Mouse (Mus musculus) layer of hippocampus, postnatal 14 days (tissue): ENCODE results near the gene Cdr2l. TPM values are rescaled to one million over a fixed set of nuclear protein-coding genes. Genes with fewer than 3 reads are reported as not detected.
A peak's percentile ranks its signal among the peaks of the same experiment; 100 is the strongest.

Experiments
- DNase-seq, 2 experiments: peaks; one replicate each; pipeline ENCODE4 v3.0.0; 2021 to 2022; ENCODE audit warnings: low spot score in 2 of 2, mixed read lengths in 1 of 2
- total RNA-seq, 2 experiments: library from RNA; stranded (reverse); gene quantifications; 2 replicates each; pipeline ENCODE4 v1.2.3; 2021

Gene Cdr2l
- total RNA-seq, 2 experiments from 2014 or later, result 18.6 to 21.3 TPM

GRCm38 (mm10) chr11:115403338-115404124 is 21.8 kb downstream of the Cdr2l start, which contains the start of gene Mrpl58:
Gene Mrpl58 (plus strand): TSS chr11:115403752.
- DNase-seq, result peak; percentile 88 to 92

GRCm38 (mm10) chr11:115405723-115406122 is 24.0 kb downstream of the Cdr2l start:
- DNase-seq, result no peak

DNA sequence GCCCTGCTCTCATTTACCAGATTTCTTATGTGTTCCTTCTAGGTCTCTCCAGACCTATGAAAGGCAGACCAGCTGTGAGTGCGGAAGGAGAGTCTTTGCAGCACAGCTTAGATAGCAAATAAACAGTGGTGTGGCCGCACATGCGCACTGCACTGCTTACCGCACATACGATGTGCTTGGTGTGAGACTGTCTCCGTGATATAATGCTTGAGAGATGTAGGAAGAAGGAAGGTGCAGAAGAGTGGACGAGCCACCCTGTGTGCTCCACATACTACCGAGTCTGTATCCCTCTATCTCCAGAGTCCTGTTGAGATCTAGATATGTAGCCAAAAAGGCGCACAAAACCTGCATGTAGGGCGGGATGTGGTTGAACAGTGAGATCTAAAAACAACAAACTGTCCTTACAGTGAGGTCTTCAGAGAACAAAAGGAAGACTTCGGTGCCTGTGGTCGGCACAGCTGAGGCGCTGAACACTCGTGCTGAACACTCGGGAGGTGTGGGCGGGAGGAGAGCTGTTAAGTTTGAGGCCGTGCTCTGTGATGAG is 25.2 kb downstream of the Cdr2l start:
- DNase-seq, result no peak

- no peak for DNase-seq
These were observed 26.7 kb downstream of the Cdr2l start for GRCm38 (mm10) chr11:115408266-115408920.

GRCm38 (mm10) chr11:115409556-115409955 is 27.8 kb downstream of the Cdr2l start:
- DNase-seq, result no peak

DNA sequence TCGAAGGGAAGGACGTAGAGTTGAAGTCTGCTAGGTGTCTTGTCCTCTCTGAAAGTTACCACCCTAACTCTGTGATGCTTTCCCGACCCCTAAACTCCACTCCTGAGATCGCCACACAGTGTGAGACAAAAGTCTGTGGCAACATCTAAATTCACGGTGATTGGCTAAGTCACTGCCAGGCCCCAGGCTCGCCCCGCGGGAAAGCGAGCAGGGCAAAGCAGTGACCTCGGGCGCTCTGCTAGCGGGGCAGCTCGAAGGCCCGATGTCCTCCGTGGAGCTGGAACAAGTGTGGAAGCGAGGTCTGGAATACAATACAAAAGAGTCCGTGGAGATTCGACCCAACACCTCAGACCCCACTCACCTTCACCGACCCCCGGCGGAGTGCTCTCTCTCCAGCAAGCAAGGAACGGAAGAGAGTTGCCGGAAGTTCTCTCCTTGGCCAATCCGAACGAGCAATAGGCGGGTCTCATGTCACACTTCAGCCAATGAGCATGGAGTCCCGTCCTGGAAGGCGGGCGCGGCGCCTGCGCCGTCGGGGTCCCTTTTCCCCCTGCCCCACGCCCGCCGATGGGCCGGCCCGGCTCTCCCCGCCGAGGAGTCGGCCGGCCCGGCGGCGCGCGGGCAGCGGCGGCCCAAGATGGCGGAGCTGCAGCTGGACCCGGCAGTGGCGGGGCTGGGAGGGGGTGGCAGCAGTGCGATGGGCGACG is 38.0 kb downstream of the Cdr2l start, which contains the start of the genes Atp5h and Kctd2:
Atp5h (minus strand) TSS at position 432 of the 707 bp plus-strand sequence.
Kctd2 (plus strand) TSS at position 598 of the 707 bp plus-strand sequence.
- DNase-seq, result peak; percentile 91 to 97

DNA sequence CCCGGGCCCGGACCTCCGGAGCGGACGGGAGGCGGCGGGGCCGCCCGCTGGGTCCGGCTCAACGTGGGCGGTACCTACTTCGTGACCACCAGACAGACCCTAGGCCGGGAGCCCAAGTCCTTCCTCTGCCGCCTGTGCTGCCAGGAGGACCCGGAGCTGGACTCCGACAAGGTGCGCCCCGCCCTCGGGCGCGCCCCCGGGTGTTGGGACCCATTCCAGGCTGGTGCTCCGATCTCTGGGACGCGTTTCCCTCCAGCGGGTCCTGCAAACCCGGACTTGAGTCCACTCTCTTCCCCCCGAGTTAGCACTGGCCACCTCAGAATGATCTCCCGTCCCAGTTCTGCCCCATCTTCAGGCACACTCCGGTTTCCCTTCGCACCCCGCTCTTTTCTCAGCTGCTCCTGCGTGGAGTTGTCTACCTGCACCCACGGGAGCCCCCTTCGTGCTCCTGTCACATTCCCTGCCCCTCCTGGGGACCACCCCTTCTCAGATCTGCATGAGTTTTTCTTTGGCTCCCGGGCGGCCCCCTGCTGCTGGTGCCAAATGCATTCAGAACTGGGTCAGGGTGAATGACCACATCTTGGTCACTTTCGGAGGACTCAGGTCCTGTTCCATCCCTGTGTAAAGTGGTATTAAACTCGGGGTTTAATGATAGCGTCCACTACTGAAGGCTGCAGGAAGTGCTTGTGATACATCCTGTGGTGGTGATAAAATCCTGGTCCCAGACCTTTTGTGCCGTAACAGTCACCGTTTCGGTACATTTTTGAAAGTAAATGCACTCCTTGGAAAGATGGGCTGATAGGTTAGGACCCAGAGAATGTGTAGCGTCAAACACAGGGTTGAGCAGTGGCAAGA is 38.8 kb downstream of the Cdr2l start:
- peak; percentile 51 to 57 for DNase-seq

GRCm38 (mm10) chr11:115421328-115421727 is 39.6 kb downstream of the Cdr2l start:
- no peak for DNase-seq

GRCm38 (mm10) chr11:115421972-115422371 is 40.3 kb downstream of the Cdr2l start:
- no peak for DNase-seq

- DNase-seq, result no peak
These were observed 41.4 kb downstream of the Cdr2l start for GRCm38 (mm10) chr11:115423091-115423490.

- no peak for DNase-seq
These were observed 43.0 kb downstream of the Cdr2l start for GRCm38 (mm10) chr11:115424666-115425065.

DNA sequence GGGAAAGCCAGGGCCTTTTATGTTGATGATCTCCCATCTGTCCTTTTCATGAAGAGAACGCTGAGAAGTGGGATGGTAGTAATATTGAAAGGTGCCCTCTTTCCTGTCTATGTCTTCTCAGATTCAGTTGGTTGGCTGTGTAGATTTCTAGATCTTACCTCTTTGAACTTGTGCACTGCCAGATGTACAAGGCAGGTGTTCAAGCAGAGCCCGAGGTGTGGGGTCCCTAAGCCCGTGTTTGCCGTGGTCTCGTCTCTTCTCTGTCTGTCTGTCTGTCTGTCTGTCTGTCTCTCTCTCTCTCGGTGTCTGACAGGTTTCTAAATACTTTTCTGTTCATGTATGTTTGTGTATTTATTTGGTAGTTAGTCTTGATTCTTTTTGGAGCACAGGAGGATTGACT is 44.0 kb downstream of the Cdr2l start:
- DNase-seq, result no peak

DNA sequence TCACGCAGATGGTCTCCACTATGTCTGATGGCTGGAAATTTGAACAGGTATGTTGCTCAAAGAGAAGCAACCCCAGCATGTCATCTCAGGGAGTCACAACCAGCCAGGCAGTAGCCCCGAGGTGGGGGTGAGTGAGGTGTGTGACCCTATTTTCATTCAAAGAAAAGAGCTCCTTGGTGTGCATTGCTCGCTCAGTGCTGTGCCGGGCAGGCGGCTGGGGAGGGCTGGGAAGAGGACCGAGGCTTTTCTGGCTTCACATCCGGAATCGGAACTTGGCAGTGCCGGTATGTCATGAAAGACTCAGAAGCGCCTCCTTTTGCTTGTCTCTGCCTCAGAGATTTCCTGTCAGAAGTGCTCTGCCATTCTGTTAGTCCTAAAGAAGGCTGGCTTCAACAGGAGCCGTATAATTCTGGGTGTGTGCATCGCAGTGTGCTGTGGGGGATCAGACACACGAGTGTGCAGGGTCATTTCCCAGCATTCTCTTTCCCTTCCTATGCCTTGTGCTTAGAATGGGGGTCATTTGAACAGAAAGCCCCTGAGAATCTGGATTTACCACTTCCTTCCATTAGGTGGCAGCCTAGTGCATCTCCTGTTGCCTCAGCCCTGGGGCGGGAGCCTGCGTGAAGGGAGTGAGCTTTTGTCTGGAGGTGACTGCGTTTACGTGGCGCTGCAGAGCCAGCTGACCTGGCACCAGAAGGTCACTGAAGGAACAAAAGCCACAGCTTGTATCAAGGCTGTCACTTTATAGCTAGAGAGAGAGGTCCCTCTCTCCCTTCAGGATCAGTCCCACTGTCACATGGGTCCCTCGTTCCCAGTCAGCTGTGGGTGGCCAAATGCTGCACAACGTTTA is 46.0 kb downstream of the Cdr2l start:
- DNase-seq, result peak; percentile 80 to 84

GRCm38 (mm10) chr11:115429307-115429706 is 47.6 kb downstream of the Cdr2l start:
- no peak for DNase-seq

DNA sequence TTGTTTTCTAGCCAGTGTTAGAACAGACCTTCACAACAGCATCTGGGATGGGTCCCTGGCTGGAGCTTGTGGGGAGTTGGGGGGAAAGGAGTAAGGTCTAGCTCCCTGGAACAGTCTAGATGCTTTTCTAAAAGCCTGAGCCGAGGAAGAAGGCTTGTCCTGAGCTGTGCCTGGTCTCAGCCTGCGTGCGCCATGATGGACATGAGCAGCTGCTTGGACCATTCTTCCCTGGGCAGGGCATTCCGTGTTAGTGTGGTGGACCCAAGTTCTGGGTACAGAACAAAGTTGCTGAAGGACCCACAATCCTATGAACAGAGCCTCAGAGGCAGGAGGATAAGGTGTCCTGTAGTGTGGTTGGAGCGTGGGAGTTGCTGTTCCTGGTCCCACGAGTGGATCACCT is 48.8 kb downstream of the Cdr2l start:
- DNase-seq, result no peak

DNA sequence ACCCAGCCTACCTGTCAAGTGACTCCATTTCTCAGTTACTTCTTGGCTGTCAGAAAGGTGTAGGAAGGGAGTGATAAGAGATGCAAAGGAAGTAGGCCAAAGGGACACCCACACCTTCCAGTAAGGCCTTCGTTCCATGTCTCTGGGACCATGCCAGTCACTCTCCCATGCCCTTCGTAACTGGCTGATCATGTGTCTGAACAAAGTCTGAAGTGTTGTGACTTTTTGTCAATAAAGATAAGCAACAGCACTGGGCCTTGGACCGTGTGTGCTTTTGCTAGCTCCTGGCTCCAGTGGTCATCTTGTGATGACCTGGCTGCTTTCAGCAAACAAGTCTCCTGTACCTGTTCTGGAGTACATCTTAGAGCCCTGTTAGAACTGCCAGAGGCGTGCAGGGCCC is 51.1 kb downstream of the Cdr2l start:
- DNase-seq, result no peak

DNA sequence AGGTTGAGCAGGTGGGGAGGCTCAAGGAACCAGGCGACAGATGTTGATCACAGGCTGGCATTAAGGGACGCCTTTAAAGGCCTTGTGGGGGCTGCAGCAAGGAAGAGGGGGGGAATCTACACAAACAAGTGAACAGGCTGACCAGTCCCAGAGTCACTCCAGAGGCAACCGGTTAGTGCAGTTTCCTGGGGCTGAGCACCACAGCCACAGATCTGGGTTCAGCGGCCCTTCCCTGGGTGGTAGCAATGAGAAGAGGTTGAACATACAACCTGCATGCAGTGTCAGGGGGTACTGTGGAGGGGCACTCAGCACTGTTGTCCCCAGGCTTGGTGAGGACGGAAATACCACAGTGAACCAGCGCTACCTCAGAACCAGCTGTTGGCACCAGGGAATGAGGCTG is 51.6 kb downstream of the Cdr2l start:
- DNase-seq, result no peak

DNA sequence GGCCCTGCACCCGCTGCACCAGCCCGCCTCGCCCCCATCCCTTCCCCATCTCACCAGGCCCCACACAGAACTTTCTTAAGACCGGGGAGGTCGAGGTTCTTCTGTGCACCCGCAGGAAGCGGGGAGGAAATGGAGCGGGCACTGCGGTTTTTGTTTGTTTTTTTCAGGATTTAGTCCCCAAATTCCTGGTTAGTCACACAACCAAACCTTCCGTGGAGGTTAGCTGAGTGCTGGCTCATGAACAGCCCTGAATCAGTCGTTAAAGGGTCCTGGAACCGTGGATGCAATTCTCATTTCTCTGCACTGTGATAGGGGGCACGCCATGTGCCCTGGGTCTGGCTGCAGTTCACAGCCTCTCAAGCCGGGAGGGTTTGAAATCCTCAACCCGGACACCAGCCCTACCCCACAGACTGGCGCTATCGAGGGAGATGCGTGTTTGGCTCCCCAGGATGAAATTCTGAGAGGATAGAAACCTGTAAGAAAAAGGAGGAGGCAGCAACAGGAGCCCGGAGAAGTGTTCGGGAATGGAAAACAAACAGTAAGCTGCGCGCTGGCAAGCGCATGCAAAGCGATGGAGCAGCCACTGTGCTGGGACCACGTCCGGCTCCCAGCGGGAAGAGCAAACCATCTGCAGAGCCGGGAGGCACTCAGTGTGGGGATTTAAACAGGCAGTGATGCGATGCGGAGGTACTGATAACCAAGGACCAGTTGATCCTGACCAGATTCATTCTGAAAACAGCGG is 54.1 kb downstream of the Cdr2l start:
- no peak for DNase-seq

DNA sequence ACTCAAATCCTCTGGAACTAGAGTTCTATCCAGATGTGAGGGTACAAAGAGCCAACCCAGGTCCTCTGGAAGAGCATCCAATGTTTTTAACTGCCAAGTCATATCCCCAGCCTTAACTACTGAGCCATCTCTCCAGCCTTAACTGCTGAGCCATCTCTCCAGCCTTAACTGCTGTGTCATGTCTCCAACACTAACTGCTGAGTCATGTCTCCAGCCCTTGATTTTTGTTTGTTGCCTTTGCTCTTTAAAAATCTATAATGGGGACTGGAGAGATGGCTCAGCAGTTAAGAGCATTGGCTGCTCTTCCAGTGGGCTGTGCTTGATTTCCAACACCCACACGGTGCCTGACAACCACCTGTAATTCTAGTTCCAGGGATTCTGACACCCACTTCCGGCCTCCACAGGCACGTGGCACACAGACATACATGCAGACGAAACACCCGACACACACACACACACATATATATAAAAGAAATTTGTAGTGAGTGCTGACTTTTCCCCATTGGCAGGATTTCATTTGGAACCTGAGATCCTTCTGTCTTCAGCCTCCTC is 55.9 kb downstream of the Cdr2l start:
- DNase-seq, result no peak
